Mouse (Mus musculus) MEL (cell line): ENCODE measurements around the gene Cpm. TPM values are rescaled to one million over a fixed set of nuclear protein-coding genes. Genes with fewer than 3 reads are reported as not detected.

Experiments used
- DNase-seq: peaks from one replicate; pipeline ENCODE4 v3.0.0; 2011; ENCODE audit warnings: low read depth, low spot score
- H3K27ac ChIP-seq: 2 replicates; pipeline ENCODE4 v1.5.1; 2012; ENCODE audit warnings: low read depth, mild to moderate bottlenecking, control low read depth, low read length, moderate library complexity; ENCODE audit not compliant: control insufficient read depth
- H3K27me3 ChIP-seq, 2 experiments: fragments of 150-350 bp in 1 of 2; sonication (generic) in 1 of 2; 2 replicates each; pipeline ENCODE4 v1.6.1; 2012; ENCODE audit warnings: low read length in 2 of 2, mild to moderate bottlenecking in 2 of 2, improper control_type of control experiment in 1 of 2, moderate library complexity in 1 of 2; ENCODE audit not compliant: insufficient read depth in 2 of 2, control insufficient read depth in 1 of 2
- H3K36me3 ChIP-seq, 2 experiments: 2 replicates each; pipeline ENCODE4 v1.6.1; 2012 to 2014; ENCODE audit warnings: low read length in 2 of 2, improper control_type of control experiment in 1 of 2, inconsistent platforms in 1 of 2, mild to moderate bottlenecking in 1 of 2; ENCODE audit not compliant: insufficient read depth in 2 of 2, control insufficient read depth in 1 of 2
- H3K4me1 ChIP-seq, 2 experiments: fragments of 150-350 bp in 1 of 2; sonication (generic) in 1 of 2; 2 replicates each; pipeline ENCODE4 v1.6.1; 2012; ENCODE audit warnings: low read length in 2 of 2, improper control_type of control experiment in 1 of 2, mild to moderate bottlenecking in 1 of 2; ENCODE audit not compliant: insufficient read depth in 2 of 2, control insufficient read depth in 1 of 2
- H3K4me3 ChIP-seq, 2 experiments: fragments of 150-350 bp in 1 of 2; sonication (generic) in 1 of 2; 2 replicates each; pipeline ENCODE4 v1.5.1; 2012; ENCODE audit warnings: low read depth in 2 of 2, low read length in 2 of 2, mild to moderate bottlenecking in 2 of 2, moderate library complexity in 2 of 2, control low read depth in 1 of 2, improper control_type of control experiment in 1 of 2; ENCODE audit not compliant: control insufficient read depth in 1 of 2, insufficient read depth in 1 of 2
- H3K79me2 ChIP-seq: 2 replicates; pipeline ENCODE4 v1.6.1; 2012; ENCODE audit warnings: mild to moderate bottlenecking, low read length, moderate library complexity; ENCODE audit not compliant: control insufficient read depth, poor library complexity, insufficient read depth
- H3K9ac ChIP-seq: 2 replicates; pipeline ENCODE4 v1.6.1; 2012; ENCODE audit warnings: low read depth, mild to moderate bottlenecking, control low read depth, low read length, moderate library complexity; ENCODE audit not compliant: control insufficient read depth, poor library complexity, severe bottlenecking
- H3K9me3 ChIP-seq: fragments of 150-350 bp; sonication (generic); replicated peaks from 2 replicates; pipeline ENCODE4 v1.6.1; 2012; ENCODE audit warnings: mild to moderate bottlenecking, low read length, improper control_type of control experiment, moderate library complexity; ENCODE audit not compliant: insufficient read depth
- BHLHE40 ChIP-seq: IDR thresholded peaks from 2 replicates; pipeline ENCODE4 v1.6.1; 2012; ENCODE audit warnings: low read depth, mild to moderate bottlenecking, inconsistent platforms, low read length, improper control_type of control experiment, borderline replicate concordance
- CHD1 ChIP-seq: IDR thresholded peaks from 2 replicates; pipeline ENCODE4 v1.6.1; 2012; ENCODE audit warnings: low read depth, mild to moderate bottlenecking, inconsistent platforms, low read length, improper control_type of control experiment
- CHD2 ChIP-seq: IDR thresholded peaks from 2 replicates; pipeline ENCODE4 v1.6.1; 2011; ENCODE audit warnings: low read length, improper control_type of control experiment
- CTCF ChIP-seq, 3 experiments: IDR thresholded peaks in 2 of 3; conservative IDR thresholded peaks in 1 of 3; 2 replicates each; pipeline ENCODE4 v1.5.1; 2011 to 2012; ENCODE audit warnings: low read length in 3 of 3, low read depth in 2 of 3, mild to moderate bottlenecking in 2 of 3, improper control_type of control experiment in 1 of 3, inconsistent platforms in 1 of 3, mixed read lengths in 1 of 3, moderate library complexity in 1 of 3; ENCODE audit not compliant: control insufficient read depth in 1 of 3, insufficient read depth in 1 of 3, poor library complexity in 1 of 3, severe bottlenecking in 1 of 3
- GATA1 ChIP-seq: IDR thresholded peaks from 2 replicates; pipeline ENCODE4 v1.6.1; 2011; ENCODE audit warnings: low read depth, low read length, improper control_type of control experiment
- KAT2A ChIP-seq: conservative IDR thresholded peaks from 2 replicates; pipeline ENCODE4 v1.6.1; 2012; ENCODE audit warnings: low read depth, low read length, improper control_type of control experiment, inconsistent platforms
- MAX ChIP-seq: IDR thresholded peaks from 2 replicates; pipeline ENCODE4 v1.6.1; 2011; ENCODE audit warnings: low read length, improper control_type of control experiment
- MXI1 ChIP-seq: IDR thresholded peaks from 2 replicates; pipeline ENCODE4 v1.6.1; 2011; ENCODE audit warnings: mild to moderate bottlenecking, low read depth, low read length, improper control_type of control experiment
- MYB ChIP-seq: IDR thresholded peaks from 2 replicates; pipeline ENCODE4 v1.6.1; 2011; ENCODE audit warnings: mild to moderate bottlenecking, low read depth, low read length, improper control_type of control experiment
- NRF1 ChIP-seq: IDR thresholded peaks from 2 replicates; pipeline ENCODE4 v1.6.1; 2014; ENCODE audit warnings: low read depth, mild to moderate bottlenecking, inconsistent platforms, low read length, improper control_type of control experiment, moderate library complexity; ENCODE audit not compliant: poor library complexity, insufficient read depth, severe bottlenecking
- POLR2A ChIP-seq, 2 experiments: IDR thresholded peaks; 2 replicates each; pipeline ENCODE4 v1.6.1; 2011 to 2012; ENCODE audit warnings: low read length in 2 of 2, mild to moderate bottlenecking in 2 of 2, control low read depth in 1 of 2, improper control_type of control experiment in 1 of 2, low read depth in 1 of 2, moderate library complexity in 1 of 2; ENCODE audit not compliant: control insufficient read depth in 1 of 2, insufficient read depth in 1 of 2, poor library complexity in 1 of 2
- POLR2AphosphoS2 ChIP-seq: IDR thresholded peaks from 2 replicates; pipeline ENCODE4 v1.6.1; 2011; ENCODE audit warnings: low read length, improper control_type of control experiment
- POLR2AphosphoS5 ChIP-seq: IDR thresholded peaks from 2 replicates; pipeline ENCODE4 v1.6.1; 2012; ENCODE audit warnings: low read depth, borderline replicate concordance, mild to moderate bottlenecking, inconsistent platforms, low read length, moderate library complexity, mixed read lengths
- RAD21 ChIP-seq: IDR thresholded peaks from 2 replicates; pipeline ENCODE4 v1.6.1; 2011; ENCODE audit warnings: mild to moderate bottlenecking, low read depth, low read length, improper control_type of control experiment
- RCOR1 ChIP-seq: IDR thresholded peaks from 2 replicates; pipeline ENCODE4 v1.6.1; 2012; ENCODE audit warnings: low read depth, mild to moderate bottlenecking, inconsistent platforms, low read length, improper control_type of control experiment
- SIN3A ChIP-seq: IDR thresholded peaks from 2 replicates; pipeline ENCODE4 v1.6.1; 2012; ENCODE audit warnings: low read length, improper control_type of control experiment, inconsistent platforms
- SMC3 ChIP-seq: IDR thresholded peaks from 2 replicates; pipeline ENCODE4 v1.6.1; 2011; ENCODE audit warnings: low read depth, low read length, improper control_type of control experiment
- TCF12 ChIP-seq: IDR thresholded peaks from 2 replicates; pipeline ENCODE4 v1.6.1; 2014; ENCODE audit warnings: low read depth, mild to moderate bottlenecking, inconsistent platforms, low read length, improper control_type of control experiment, moderate library complexity
- UBTF ChIP-seq: IDR thresholded peaks from 2 replicates; pipeline ENCODE4 v1.6.1; 2012; ENCODE audit warnings: low read depth, mild to moderate bottlenecking, inconsistent platforms, low read length, improper control_type of control experiment, moderate library complexity, borderline replicate concordance; ENCODE audit not compliant: insufficient read depth
- USF1 ChIP-seq: IDR thresholded peaks from 2 replicates; pipeline ENCODE4 v1.6.1; 2014; ENCODE audit warnings: low read depth, mild to moderate bottlenecking, inconsistent platforms, low read length, improper control_type of control experiment, moderate library complexity
- USF2 ChIP-seq, 2 experiments: IDR thresholded peaks; 2 replicates each; pipeline ENCODE4 v1.6.1; 2011 to 2012; ENCODE audit warnings: improper control_type of control experiment in 2 of 2, low read length in 2 of 2, borderline replicate concordance in 1 of 2, inconsistent platforms in 1 of 2, low read depth in 1 of 2, mild to moderate bottlenecking in 1 of 2; ENCODE audit not compliant: insufficient read depth in 1 of 2
- ZC3H11A ChIP-seq: IDR thresholded peaks from 2 replicates; pipeline ENCODE4 v1.6.1; 2012; ENCODE audit warnings: low read depth, mild to moderate bottlenecking, inconsistent platforms, low read length, improper control_type of control experiment
- ZMIZ1 ChIP-seq: IDR thresholded peaks from 2 replicates; pipeline ENCODE4 v1.6.1; 2012; ENCODE audit warnings: low read depth, mild to moderate bottlenecking, inconsistent platforms, low read length, improper control_type of control experiment, moderate library complexity
- polyA plus RNA-seq, 2 experiments: library from polyadenylated mRNA; stranded (reverse) in 1 of 2; unstranded in 1 of 2; fragments of >175 nt in 1 of 2; fragments of >200 nt in 1 of 2; gene quantifications; 2 replicates each; pipeline versions ENCODE4 v1.2.1 to v1.2.4; 2012; ENCODE audit warnings: low replicate concordance in 2 of 2, low read depth in 1 of 2; ENCODE audit not compliant: insufficient read length in 2 of 2, insufficient read depth in 1 of 2, missing spikeins in 1 of 2
- total RNA-seq: library from RNA; depleted of rRNA; stranded (reverse); fragments of 300-350 nt; gene quantifications from 2 replicates; pipeline ENCODE4 v1.2.3, GENCODE M21; 2012

The Cpm gene
- total and polyA plus RNA-seq, 3 experiments: 0.04 to 0.40 TPM; not detected in 1

GRCm38 (mm10) chr10:117614387-117614786 is 14.9 kb upstream of the Cpm start:
- no peaks in the 10 kb centered on the region for H3K9me3 ChIP-seq
- no peaks in the 10 kb centered on the region; a peak in 1 of 4 replicates for H3K27me3 ChIP-seq
- no peak for TF ChIP-seq UBTF
- TF ChIP-seq MAX: no peak
- no peak for TF ChIP-seq CHD1
- no peak for TF ChIP-seq USF2 (IDR thresholded peaks at IDR 0.05; ENCODE audit: borderline replicate concordance in 1 of 2, insufficient read depth in 1 of 2, low read depth in 1 of 2, low read length in 2 of 2)
- TF ChIP-seq ZC3H11A: no peak
- no peak for TF ChIP-seq RCOR1
- TF ChIP-seq USF1: no peak
- no peak for TF ChIP-seq MYB
- TF ChIP-seq KAT2A: no peak
- no peak for TF ChIP-seq CHD2
- no peak for TF ChIP-seq RAD21
- no peak for TF ChIP-seq TCF12
- no peak for TF ChIP-seq POLR2AphosphoS2
- TF ChIP-seq BHLHE40: no peak
- TF ChIP-seq MXI1: no peak
- no peak for TF ChIP-seq POLR2AphosphoS5
- DNase-seq: no peak
- H3K27ac ChIP-seq: no peak overlapping the region
- no peaks in the 10 kb centered on the region for H3K4me1 ChIP-seq
- no peaks in the 10 kb centered on the region for H3K36me3 ChIP-seq
- H3K79me2 ChIP-seq: no peaks in the 10 kb centered on the region
- H3K9ac ChIP-seq: no peak overlapping the region
- H3K4me3 ChIP-seq: no peak overlapping the region

GRCm38 (mm10) chr10:117615239-117615638 is 14.1 kb upstream of the Cpm start:
- no peaks in the 10 kb centered on the region for H3K9me3 ChIP-seq
- DNase-seq: no peak
- no peaks in the 10 kb centered on the region for H3K4me1 ChIP-seq
- H3K36me3 ChIP-seq: no peaks in the 10 kb centered on the region
- H3K27me3 ChIP-seq: no peaks in the 10 kb centered on the region; a peak in 1 of 4 replicates
- no peak for TF ChIP-seq USF1
- TF ChIP-seq NRF1: no peak
- no peak for TF ChIP-seq RCOR1
- no peak for TF ChIP-seq CHD1
- TF ChIP-seq SIN3A: no peak
- TF ChIP-seq SMC3: no peak
- no peak for TF ChIP-seq ZC3H11A
- TF ChIP-seq UBTF: no peak
- no peak for TF ChIP-seq GATA1
- TF ChIP-seq POLR2A (IDR thresholded peaks at IDR 0.05; ENCODE audit: control insufficient read depth in 1 of 2, insufficient read depth in 1 of 2, low read depth in 1 of 2, low read length in 2 of 2, poor library complexity in 1 of 2): no peak
- TF ChIP-seq MYB: no peak
- no peak for TF ChIP-seq ZMIZ1
- TF ChIP-seq CTCF (IDR thresholded peaks at IDR 0.05 in 2 of 3, conservative IDR thresholded peaks at IDR 0.05 in 1 of 3; ENCODE audit: control insufficient read depth in 1 of 3, insufficient read depth in 1 of 3, low read depth in 2 of 3, low read length in 3 of 3, poor library complexity in 1 of 3, severe bottlenecking in 1 of 3): no peak
- TF ChIP-seq, all 39 proteins: peak for 0
- Histone ChIP-seq H3K9ac (no peak overlapping the region), H3K79me2 (no peaks in the 10 kb centered on the region), H3K27ac (no peak overlapping the region), H3K4me3 (no peak overlapping the region)
